Mouse (Mus musculus) lung, postnatal 0 days (tissue): ENCODE measurements at regions not wholly inside any gene's neighbourhood (a gene's known extent, or its start where the extent isn't known, plus 50 kb on each side); places are given as distances from the start of the nearest gene placed in this dataset.

Source experiments
- CTCF ChIP-seq: IDR thresholded peaks from 2 replicates; pipeline ENCODE4 v1.5.1; 2016; ENCODE audit warnings: antibody characterized with exemption, mild to moderate bottlenecking
- EP300 ChIP-seq: IDR thresholded peaks from 2 replicates; pipeline ENCODE4 v1.6.1; 2016; ENCODE audit warnings: antibody characterized with exemption, mild to moderate bottlenecking, control low read depth

DNA sequence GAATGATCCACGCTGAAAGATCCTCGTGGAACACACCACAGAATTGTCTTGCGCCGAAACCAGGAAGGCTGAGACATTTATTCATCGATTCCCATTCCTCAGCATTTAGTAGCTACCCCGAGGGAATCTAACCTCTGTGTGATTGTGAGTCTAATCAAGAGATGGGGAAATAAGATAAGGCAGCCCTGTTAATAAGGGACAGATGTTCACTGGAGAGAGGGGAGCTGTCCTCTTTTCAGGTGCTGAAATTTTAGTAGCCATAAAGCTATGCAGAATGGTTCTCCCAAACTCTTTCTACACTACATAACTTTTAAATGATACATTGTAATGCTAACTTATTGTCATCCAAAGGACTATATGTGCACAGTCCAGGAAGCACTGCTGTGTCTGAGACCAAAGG lies 501.2 kb upstream of the Ercc4 start:
- TF ChIP-seq CTCF (no peak), EP300 (no peak)
